Mouse (Mus musculus): Measurements from ENCODE around the gene Pbx3. TPM values are rescaled to one million over a fixed set of nuclear protein-coding genes. Genes with fewer than 3 reads are reported as not detected.

Gene Pbx3
- polyA plus RNA-seq, 1 experiment from 2014 or later = 87.4 TPM

- no peak for ATAC-seq (ENCODE audit: low FRiP score)
- 85% methylated on average over 2 of the region's 2 CpGs for WGBS
These were observed 1.4 kb upstream of the Pbx3 start for GRCm38 (mm10) chr2:34374349-34374748.

DNA sequence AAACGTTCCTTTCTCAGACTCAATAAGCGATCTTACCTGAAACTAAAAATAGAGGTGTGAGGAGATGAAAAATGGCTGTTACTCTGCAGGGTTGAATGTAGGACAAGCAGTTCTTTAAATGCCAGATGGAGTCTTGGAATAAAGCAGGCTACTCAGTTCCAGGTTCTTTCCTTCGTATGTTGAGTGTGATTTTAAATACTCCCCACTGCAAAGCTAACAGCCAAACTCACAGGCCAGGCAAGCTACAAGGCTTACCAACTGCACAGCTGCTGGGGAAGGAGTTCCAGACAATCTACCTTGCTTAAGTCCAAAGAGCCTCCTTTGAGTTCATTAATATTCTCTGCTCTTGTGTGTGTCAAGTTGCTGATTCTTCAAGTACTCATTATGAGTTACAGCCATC is 944 bp upstream of the Pbx3 start:
- WGBS = 44% methylated on average over 3 of the region's 3 CpGs
- Histone ChIP-seq H3K27me3 (ENCODE audit: control insufficient read depth, insufficient read depth, low read length) (no peaks in the 10 kb centered on the region), H3K4me1 (replicated peaks; ENCODE audit: control insufficient read depth, insufficient read depth, low read length) (no peaks in the 10 kb centered on the region), H3K27ac (ENCODE audit: low read depth, low read length) (no peak overlapping the region), H3K4me3 (ENCODE audit: low read depth, low read length) (no peak overlapping the region), H3K36me3 (ENCODE audit: control insufficient read depth, insufficient read depth, low read length) (no peaks in the 10 kb centered on the region), H3K9ac (ENCODE audit: low read depth, low read length) (no peak overlapping the region), H3K4me2 (replicated peaks; ENCODE audit: low read depth, low read length) (no peak overlapping the region), H3K9me3 (ENCODE audit: control insufficient read depth, low read length) (no peaks in the 10 kb centered on the region)
- ATAC-seq (ENCODE audit: low FRiP score) (no peak), DNase-seq (ENCODE audit: low spot score) (no peak)

More at GRCm38 (mm10) chr2:34374349-34374748, 1.4 kb upstream of the Pbx3 start:
- Histone ChIP-seq H3K4me3 (ENCODE audit: low read depth, low read length) (no peak overlapping the region), H3K27me3 (ENCODE audit: control insufficient read depth, insufficient read depth, low read length) (no peaks in the 10 kb centered on the region), H3K4me1 (replicated peaks; ENCODE audit: control insufficient read depth, insufficient read depth, low read length) (no peaks in the 10 kb centered on the region), H3K4me2 (replicated peaks; ENCODE audit: low read depth, low read length) (no peak overlapping the region), H3K27ac (ENCODE audit: low read depth, low read length) (no peak overlapping the region), H3K36me3 (ENCODE audit: control insufficient read depth, insufficient read depth, low read length) (no peaks in the 10 kb centered on the region), H3K9ac (ENCODE audit: low read depth, low read length) (no peak overlapping the region), H3K9me3 (ENCODE audit: control insufficient read depth, low read length) (no peaks in the 10 kb centered on the region)
- DNase-seq (ENCODE audit: low spot score) = no peak

- Histone ChIP-seq H3K9me3 (ENCODE audit: control insufficient read depth, low read length) (no peaks in the 10 kb centered on the region), H3K27ac (ENCODE audit: low read depth, low read length) (peak overlapping the region; percentile 99), H3K27me3 (ENCODE audit: control insufficient read depth, insufficient read depth, low read length) (no peaks in the 10 kb centered on the region), H3K4me1 (replicated peaks; ENCODE audit: control insufficient read depth, insufficient read depth, low read length) (no peaks in the 10 kb centered on the region), H3K4me3 (ENCODE audit: low read depth, low read length) (peak overlapping the region; percentile 95), H3K36me3 (ENCODE audit: control insufficient read depth, insufficient read depth, low read length) (no peaks in the 10 kb centered on the region), H3K9ac (ENCODE audit: low read depth, low read length) (peak overlapping the region; percentile 99), H3K4me2 (replicated peaks; ENCODE audit: low read depth, low read length) (peak overlapping the region; percentile 72)
- DNase-seq (ENCODE audit: low spot score) (peak; percentile 80), ATAC-seq (ENCODE audit: low FRiP score) (peak; percentile 36)
- WGBS = under 1% methylated on average over 51 of the region's 118 CpGs
These were observed 1.3 kb downstream of the Pbx3 start for GRCm38 (mm10) chr2:34371441-34372304.

- Histone ChIP-seq H3K9me3 (ENCODE audit: control insufficient read depth, low read length) (no peaks in the 10 kb centered on the region), H3K4me1 (replicated peaks; ENCODE audit: control insufficient read depth, insufficient read depth, low read length) (no peaks in the 10 kb centered on the region), H3K9ac (ENCODE audit: low read depth, low read length) (peak overlapping the region; percentile 99), H3K4me3 (ENCODE audit: low read depth, low read length) (peak overlapping the region; percentile 95), H3K27me3 (ENCODE audit: control insufficient read depth, insufficient read depth, low read length) (no peaks in the 10 kb centered on the region), H3K27ac (ENCODE audit: low read depth, low read length) (peak overlapping the region; percentile 99), H3K36me3 (ENCODE audit: control insufficient read depth, insufficient read depth, low read length) (no peaks in the 10 kb centered on the region), H3K4me2 (replicated peaks; ENCODE audit: low read depth, low read length) (peak overlapping the region; percentile 72)
- DNase-seq (ENCODE audit: low spot score) (peak; percentile 63), ATAC-seq (ENCODE audit: low FRiP score) (no peak)
- WGBS = 0% methylated on average over 42 of the region's 42 CpGs
These were observed 2.1 kb downstream of the Pbx3 start for GRCm38 (mm10) chr2:34370725-34371440.

DNA sequence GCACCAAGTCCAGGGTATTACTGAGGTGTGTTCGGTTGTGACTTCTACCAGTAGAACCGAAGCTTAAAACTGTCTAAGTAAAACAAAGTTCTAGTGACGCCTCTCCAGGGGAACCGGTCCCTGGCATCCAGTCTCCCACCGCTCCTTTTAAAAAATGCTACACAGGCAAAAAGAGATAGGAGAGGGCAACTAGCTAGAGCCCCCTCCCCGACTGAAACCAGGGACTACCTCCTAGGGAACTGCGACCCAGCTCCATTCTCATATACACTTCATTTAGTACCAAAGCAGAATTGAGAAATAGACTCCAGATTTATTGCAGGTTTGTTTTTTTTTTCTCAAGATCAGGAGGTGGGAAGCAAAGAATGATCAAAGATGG is 2.6 kb downstream of the Pbx3 start:
- no peak for ATAC-seq (ENCODE audit: low FRiP score)

GRCm38 (mm10) chr2:34368396-34368795 is 4.5 kb downstream of the Pbx3 start:
- DNase-seq (ENCODE audit: low spot score) (peak; percentile 34), ATAC-seq (ENCODE audit: low FRiP score) (no peak)
- H3K27ac ChIP-seq (ENCODE audit: low read depth, low read length) = peak overlapping the region; percentile 24; the same call in 1 of the 2 replicates
- 22% methylated on average over 6 of the region's 6 CpGs for WGBS
- peak overlapping the region; percentile 40 for H3K4me2 ChIP-seq (replicated peaks; ENCODE audit: low read depth, low read length)
- H3K36me3 ChIP-seq (ENCODE audit: control insufficient read depth, insufficient read depth, low read length) = no peaks in the 10 kb centered on the region
- no peaks in the 10 kb centered on the region for H3K9me3 ChIP-seq (ENCODE audit: control insufficient read depth, low read length)
- H3K4me1 ChIP-seq (replicated peaks; ENCODE audit: control insufficient read depth, insufficient read depth, low read length) = no peaks in the 10 kb centered on the region
- H3K4me3 ChIP-seq (ENCODE audit: low read depth, low read length) = peak overlapping the region; percentile 30
- no peaks in the 10 kb centered on the region for H3K27me3 ChIP-seq (ENCODE audit: control insufficient read depth, insufficient read depth, low read length)
- peak overlapping the region; percentile 4; the same call in 1 of the 2 replicates for H3K9ac ChIP-seq (ENCODE audit: low read depth, low read length)

More for the DNA sequence above, 2.6 kb downstream of the Pbx3 start:
- Histone ChIP-seq H3K4me3 (ENCODE audit: low read depth, low read length) (peak overlapping the region; percentile 95), H3K4me1 (replicated peaks; ENCODE audit: control insufficient read depth, insufficient read depth, low read length) (no peaks in the 10 kb centered on the region), H3K9ac (ENCODE audit: low read depth, low read length) (peak overlapping the region; percentile 99), H3K27ac (ENCODE audit: low read depth, low read length) (peak overlapping the region; percentile 99), H3K9me3 (ENCODE audit: control insufficient read depth, low read length) (no peaks in the 10 kb centered on the region), H3K4me2 (replicated peaks; ENCODE audit: low read depth, low read length) (peak overlapping the region; percentile 72), H3K36me3 (ENCODE audit: control insufficient read depth, insufficient read depth, low read length) (no peaks in the 10 kb centered on the region), H3K27me3 (ENCODE audit: control insufficient read depth, insufficient read depth, low read length) (no peaks in the 10 kb centered on the region)
- WGBS = 3% methylated on average over 7 of the region's 7 CpGs
- no peak for DNase-seq (ENCODE audit: low spot score)

DNA sequence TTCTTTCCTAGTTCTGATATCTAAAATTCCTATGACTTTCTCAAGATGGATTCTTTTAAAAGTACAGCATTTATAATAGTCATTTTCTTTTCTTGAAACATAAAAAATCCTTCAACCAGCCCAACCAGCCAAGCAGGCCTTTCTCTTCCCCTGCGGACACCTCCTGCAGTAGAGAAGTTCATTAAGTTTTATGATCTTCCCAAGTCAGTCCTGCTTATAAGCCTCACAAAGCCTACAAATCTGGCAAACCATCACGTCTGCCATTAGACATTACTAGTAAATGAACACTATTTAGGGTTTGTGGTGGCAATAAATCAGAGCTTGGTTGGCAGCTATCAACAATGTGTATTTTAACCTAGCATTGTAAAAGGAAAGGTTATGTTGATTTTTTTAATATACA is 5.9 kb downstream of the Pbx3 start:
- DNase-seq (ENCODE audit: low spot score) = no peak
- H3K36me3 ChIP-seq (ENCODE audit: control insufficient read depth, insufficient read depth, low read length) = no peaks in the 10 kb centered on the region
- H3K4me2 ChIP-seq (replicated peaks; ENCODE audit: low read depth, low read length) = peak overlapping the region; percentile 32
- no peak overlapping the region for H3K9ac ChIP-seq (ENCODE audit: low read depth, low read length)
- no peak for ATAC-seq (ENCODE audit: low FRiP score)
- no peaks in the 10 kb centered on the region for H3K27me3 ChIP-seq (ENCODE audit: control insufficient read depth, insufficient read depth, low read length)
- WGBS = 55% methylated on average over 2 of the region's 2 CpGs
- no peak overlapping the region for H3K27ac ChIP-seq (ENCODE audit: low read depth, low read length)
- 0 out of 2 replicates have a peak, but pooled peaks cover 2% of the 10 kb centered on the region for H3K4me1 ChIP-seq (replicated peaks; ENCODE audit: control insufficient read depth, insufficient read depth, low read length)
- no peak overlapping the region for H3K4me3 ChIP-seq (ENCODE audit: low read depth, low read length)
- no peaks in the 10 kb centered on the region for H3K9me3 ChIP-seq (ENCODE audit: control insufficient read depth, low read length)

GRCm38 (mm10) chr2:34363678-34364077 is 9.3 kb downstream of the Pbx3 start:
- WGBS = 0% methylated on average over 1 of the region's 1 CpGs
- Histone ChIP-seq H3K27ac (ENCODE audit: low read depth, low read length) (no peak overlapping the region), H3K27me3 (ENCODE audit: control insufficient read depth, insufficient read depth, low read length) (no peaks in the 10 kb centered on the region), H3K4me1 (replicated peaks; ENCODE audit: control insufficient read depth, insufficient read depth, low read length) (0 out of 2 replicates have a peak, but pooled peaks cover 2% of the 10 kb centered on the region), H3K4me2 (replicated peaks; ENCODE audit: low read depth, low read length) (no peak overlapping the region), H3K9me3 (ENCODE audit: control insufficient read depth, low read length) (no peaks in the 10 kb centered on the region), H3K36me3 (ENCODE audit: control insufficient read depth, insufficient read depth, low read length) (no peaks in the 10 kb centered on the region), H3K9ac (ENCODE audit: low read depth, low read length) (no peak overlapping the region), H3K4me3 (ENCODE audit: low read depth, low read length) (no peak overlapping the region)
- ATAC-seq (ENCODE audit: low FRiP score) (no peak; the same call in 1 of the 2 replicates), DNase-seq (ENCODE audit: low spot score) (peak; percentile 30)
